Mouse (Mus musculus): ENCODE measurements around the gene Cpne8. TPM values are rescaled to one million over a fixed set of nuclear protein-coding genes. Genes with fewer than 3 reads are reported as not detected.
"Not testable (repeated sequence)": the region's sequence is repeated elsewhere in the genome, so short reads cannot be mapped to it uniquely, and the experiment has no call there.

Gene Cpne8
- polyA plus RNA-seq, 1 experiment from 2014 or later: 5.1 TPM

DNA sequence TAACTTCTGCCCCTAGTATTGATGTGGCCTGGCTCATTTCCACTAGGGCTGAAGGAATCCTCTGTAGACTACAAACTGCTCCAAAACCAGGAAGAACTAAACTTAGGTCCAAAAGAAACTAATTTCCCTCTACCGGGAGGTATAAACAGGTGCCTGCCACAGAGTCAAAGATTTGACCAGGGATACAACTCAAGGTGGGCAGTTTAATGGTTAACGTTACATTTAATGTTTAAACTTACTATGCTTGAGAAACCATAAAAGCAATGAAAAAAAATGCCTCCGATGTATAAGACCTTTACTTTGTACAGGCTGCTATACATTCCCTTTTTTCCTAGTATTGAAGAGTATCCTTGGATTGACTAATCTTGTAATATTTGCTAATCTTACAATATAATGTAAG lies 18.5 kb downstream of the Cpne8 start:
- no peak for DNase-seq (ENCODE audit: low spot score)
- H3K4me1 ChIP-seq: no peaks in the 10 kb centered on the region
- no peaks in the 10 kb centered on the region for H3K27me3 ChIP-seq (ENCODE audit: low read depth, poor library complexity, severe bottlenecking)
- no peak overlapping the region for H3K27ac ChIP-seq (replicated peaks)
- 93% methylated on average over 3 of the region's 3 CpGs for WGBS
- H3K4me3 ChIP-seq: no peak overlapping the region
- H3K36me3 ChIP-seq: no peaks in the 10 kb centered on the region
- no peaks in the 10 kb centered on the region for H3K9me3 ChIP-seq (replicated peaks)

DNA sequence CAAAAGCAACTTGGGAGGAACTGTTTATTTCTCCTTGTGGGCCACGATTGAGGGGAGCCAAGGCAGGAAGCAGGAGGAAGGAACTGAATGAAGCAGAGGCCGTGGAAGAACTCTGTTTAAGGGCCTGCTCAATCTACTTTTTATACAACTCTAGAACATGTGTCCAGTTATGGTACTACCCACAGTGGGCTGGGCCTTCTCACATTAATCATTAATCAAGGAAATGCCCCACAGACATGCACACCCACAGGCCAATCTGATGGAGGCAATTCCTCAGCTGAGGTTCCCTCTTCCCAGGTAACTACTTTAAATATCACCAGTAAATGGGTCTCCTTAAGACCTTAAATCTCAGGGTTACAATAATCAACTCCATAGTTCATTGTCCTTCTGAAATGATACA lies 21.2 kb downstream of the Cpne8 start:
- H3K36me3 ChIP-seq: no peaks in the 10 kb centered on the region
- H3K27me3 ChIP-seq (ENCODE audit: low read depth, poor library complexity, severe bottlenecking): no peaks in the 10 kb centered on the region
- 87% methylated on average over 2 of the region's 2 CpGs for WGBS
- H3K9me3 ChIP-seq (replicated peaks): no peaks in the 10 kb centered on the region
- H3K27ac ChIP-seq (replicated peaks): no peak overlapping the region
- H3K4me3 ChIP-seq: no peak overlapping the region
- no peaks in the 10 kb centered on the region for H3K4me1 ChIP-seq
- DNase-seq (ENCODE audit: low spot score): no peak

DNA sequence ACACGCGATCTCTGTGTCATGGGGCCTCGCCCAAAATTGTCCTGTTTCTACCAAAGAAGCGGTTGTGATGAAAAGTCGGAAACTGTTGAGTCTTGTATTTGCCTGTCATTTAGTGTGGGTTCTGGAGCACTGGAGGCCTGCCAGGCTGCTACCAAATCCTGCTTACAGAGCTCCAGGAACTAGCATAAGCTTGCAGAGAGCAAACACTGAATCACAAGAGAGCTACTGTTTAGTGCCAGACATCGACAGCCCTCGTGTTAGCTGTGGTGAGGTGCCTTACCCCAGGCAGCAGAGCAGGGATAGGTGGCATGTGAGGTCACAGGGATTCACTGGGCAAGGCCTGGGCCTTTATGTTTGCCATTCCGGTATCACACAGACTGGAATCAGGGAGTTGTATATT lies 22.7 kb downstream of the Cpne8 start:
- DNase-seq (ENCODE audit: low spot score): no peak
- Histone ChIP-seq H3K36me3 (no peaks in the 10 kb centered on the region), H3K27ac (replicated peaks) (no peak overlapping the region), H3K9me3 (replicated peaks) (no peaks in the 10 kb centered on the region), H3K27me3 (ENCODE audit: low read depth, poor library complexity, severe bottlenecking) (no peaks in the 10 kb centered on the region), H3K4me1 (no peaks in the 10 kb centered on the region), H3K4me3 (no peak overlapping the region)
- WGBS: 89% methylated on average over 8 of the region's 8 CpGs

DNA sequence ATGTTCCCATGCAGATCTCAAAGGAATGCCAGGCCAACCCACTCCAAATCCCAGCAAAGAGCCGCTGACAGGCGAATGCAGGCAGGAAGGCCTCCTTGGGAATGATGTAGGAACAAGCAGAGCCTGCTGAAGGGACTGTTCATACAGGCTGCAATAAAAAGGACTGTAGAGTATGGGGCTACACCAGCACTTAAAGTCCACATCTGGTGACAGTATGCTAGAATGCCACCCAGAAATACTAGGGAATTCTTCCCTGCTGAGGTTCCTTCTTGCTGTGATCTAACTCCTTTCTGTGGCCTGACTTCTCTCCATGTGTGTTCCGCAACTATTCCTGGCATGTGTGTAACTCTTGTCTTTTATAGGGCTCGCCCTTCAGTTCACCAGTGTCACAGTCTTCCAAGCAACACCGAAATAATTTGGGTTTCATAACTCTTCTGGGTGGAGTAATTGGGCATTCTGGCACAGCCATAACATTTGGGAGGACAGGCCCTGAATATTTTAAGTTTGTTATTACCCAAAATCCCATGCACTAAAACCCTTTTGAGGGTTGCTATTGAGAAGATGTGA lies 32.1 kb downstream of the Cpne8 start:
- DNase-seq (ENCODE audit: low spot score): no peak
- WGBS: 93% methylated on average over 5 of the region's 5 CpGs
- peak overlapping the region; percentile 50 for H3K27ac ChIP-seq (replicated peaks)
- no peak overlapping the region for H3K4me3 ChIP-seq
- peaks cover 4% of the 10 kb centered on the region; the same call in 1 of the 2 replicates for H3K36me3 ChIP-seq
- H3K4me1 ChIP-seq: peaks cover 10% of the 10 kb centered on the region
- H3K27me3 ChIP-seq (ENCODE audit: low read depth, poor library complexity, severe bottlenecking): no peaks in the 10 kb centered on the region
- H3K9me3 ChIP-seq (replicated peaks): no peaks in the 10 kb centered on the region; the same call in 1 of the 2 replicates

DNA sequence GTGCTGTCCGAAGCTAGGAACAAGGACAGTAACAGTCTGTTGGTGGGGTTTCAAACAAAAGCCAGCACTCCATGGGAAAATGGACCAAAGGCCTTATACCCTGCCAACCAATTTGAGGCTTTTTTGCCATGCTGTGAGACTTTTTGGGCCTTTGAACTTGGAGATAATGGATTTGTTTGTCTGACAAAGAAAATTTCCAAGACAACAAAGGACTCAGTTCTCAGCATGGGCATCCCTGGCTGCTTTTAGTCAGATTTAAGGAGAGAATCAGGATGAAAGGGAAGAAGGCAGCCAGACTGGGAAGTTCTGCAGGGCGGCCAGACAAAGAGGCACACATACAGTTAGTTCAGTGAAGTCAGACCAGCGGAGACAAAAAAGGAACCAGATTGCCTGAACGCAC lies 32.9 kb downstream of the Cpne8 start:
- H3K4me3 ChIP-seq: no peak overlapping the region
- H3K9me3 ChIP-seq (replicated peaks): no peaks in the 10 kb centered on the region; the same call in 1 of the 2 replicates
- DNase-seq (ENCODE audit: low spot score): no peak
- H3K36me3 ChIP-seq: peaks cover 4% of the 10 kb centered on the region; the same call in 1 of the 2 replicates
- WGBS: 62% methylated on average over 4 of the region's 4 CpGs
- H3K27me3 ChIP-seq (ENCODE audit: low read depth, poor library complexity, severe bottlenecking): no peaks in the 10 kb centered on the region
- peaks cover 10% of the 10 kb centered on the region for H3K4me1 ChIP-seq
- peak overlapping the region; percentile 50 for H3K27ac ChIP-seq (replicated peaks)

DNA sequence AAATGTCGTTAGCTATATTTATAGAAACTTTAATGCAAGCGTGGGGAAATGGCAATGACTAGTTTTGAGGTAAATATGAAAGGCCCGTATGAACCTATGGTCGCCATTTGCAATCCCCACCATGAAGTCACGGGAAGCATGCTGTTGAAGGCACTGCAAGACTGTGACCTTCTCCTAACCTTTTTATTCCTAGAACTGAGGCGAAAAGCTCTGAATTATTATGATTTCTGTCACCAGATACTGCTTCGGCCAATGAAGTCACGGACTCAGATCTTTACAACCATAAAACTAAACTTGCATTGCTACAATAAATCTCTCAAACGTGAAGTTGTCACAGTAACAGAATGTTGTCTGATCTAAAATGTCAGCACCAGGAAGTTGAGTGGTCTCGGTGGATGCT lies 33.4 kb downstream of the Cpne8 start:
- H3K27ac ChIP-seq (replicated peaks): peak overlapping the region; percentile 50; the same call in 1 of the 2 replicates
- no peaks in the 10 kb centered on the region for H3K27me3 ChIP-seq (ENCODE audit: low read depth, poor library complexity, severe bottlenecking)
- no peaks in the 10 kb centered on the region; the same call in 1 of the 2 replicates for H3K9me3 ChIP-seq (replicated peaks)
- 92% methylated on average over 10 of the region's 10 CpGs for WGBS
- DNase-seq (ENCODE audit: low spot score): no peak
- no peak overlapping the region for H3K4me3 ChIP-seq
- H3K36me3 ChIP-seq: peaks cover 4% of the 10 kb centered on the region; the same call in 1 of the 2 replicates
- peaks cover 10% of the 10 kb centered on the region for H3K4me1 ChIP-seq

DNA sequence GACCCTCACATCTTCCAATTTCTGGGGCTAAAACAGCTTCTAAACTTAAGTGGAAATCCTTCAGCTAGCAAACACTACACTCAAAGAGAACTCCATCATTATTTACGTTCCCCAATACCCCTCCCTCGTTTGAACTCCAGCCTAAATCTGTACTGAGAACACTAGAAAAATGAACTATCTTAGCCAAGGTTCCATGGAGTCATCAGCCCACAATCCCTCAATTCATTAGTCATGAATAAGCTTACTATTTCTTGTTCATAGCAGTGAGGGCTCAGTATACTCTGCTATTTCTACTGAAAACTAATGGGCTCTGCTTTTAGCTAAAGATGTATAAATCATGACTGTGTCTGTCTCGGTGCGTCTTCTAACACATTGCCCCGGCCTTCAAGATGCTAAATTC lies 55.0 kb downstream of the Cpne8 start:
- Histone ChIP-seq H3K27me3 (ENCODE audit: low read depth, poor library complexity, severe bottlenecking) (no peaks in the 10 kb centered on the region), H3K27ac (replicated peaks) (no peak overlapping the region), H3K4me3 (no peak overlapping the region), H3K36me3 (no peaks in the 10 kb centered on the region), H3K4me1 (no peaks in the 10 kb centered on the region), H3K9me3 (replicated peaks) (no peaks in the 10 kb centered on the region)
- 89% methylated on average over 5 of the region's 5 CpGs for WGBS
- DNase-seq (ENCODE audit: low spot score): no peak

DNA sequence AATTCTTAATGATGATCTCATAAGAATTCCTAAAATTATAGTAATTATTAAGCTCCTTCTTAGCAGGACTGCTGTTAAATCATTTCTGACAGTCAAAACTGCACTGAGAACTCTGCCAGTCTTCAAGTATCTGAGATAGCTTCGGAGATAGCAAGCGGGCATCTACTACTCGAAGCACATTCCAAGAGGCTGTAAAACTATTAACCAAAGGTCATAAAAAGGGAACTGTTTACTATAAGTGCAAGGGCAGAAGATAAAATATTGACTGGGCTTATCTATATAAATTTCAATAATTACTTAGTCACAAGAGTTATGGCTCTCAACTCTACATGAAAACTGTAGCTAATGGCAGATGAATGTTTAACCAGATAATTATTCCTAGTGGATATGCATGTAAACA lies 57.2 kb downstream of the Cpne8 start:
- H3K4me3 ChIP-seq: no peak overlapping the region
- no peaks in the 10 kb centered on the region for H3K36me3 ChIP-seq
- no peak overlapping the region for H3K27ac ChIP-seq (replicated peaks)
- 94% methylated on average over 3 of the region's 3 CpGs for WGBS
- H3K4me1 ChIP-seq: no peaks in the 10 kb centered on the region
- DNase-seq (ENCODE audit: low spot score): no peak
- H3K9me3 ChIP-seq (replicated peaks): no peaks in the 10 kb centered on the region
- no peaks in the 10 kb centered on the region for H3K27me3 ChIP-seq (ENCODE audit: low read depth, poor library complexity, severe bottlenecking)

DNA sequence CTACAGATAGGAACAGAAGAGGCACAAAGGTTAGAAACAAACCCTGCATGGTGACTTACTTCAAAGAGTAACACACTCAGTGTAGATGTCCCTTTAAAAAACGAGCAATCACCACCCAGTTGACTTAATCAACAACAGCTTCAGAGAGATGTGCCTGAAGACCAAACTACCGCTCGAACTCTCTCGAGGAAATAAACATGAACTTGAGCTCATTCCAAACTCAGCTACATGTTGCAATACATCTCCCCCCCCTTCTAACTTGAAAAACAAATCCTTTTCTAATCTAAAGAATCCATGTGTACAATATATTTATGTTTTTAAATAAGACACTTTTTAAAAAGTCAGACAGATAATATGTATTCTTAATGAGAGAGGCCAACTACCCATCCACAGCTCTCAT lies 59.5 kb downstream of the Cpne8 start:
- H3K27me3 ChIP-seq (ENCODE audit: low read depth, poor library complexity, severe bottlenecking): no peaks in the 10 kb centered on the region
- H3K36me3 ChIP-seq: no peaks in the 10 kb centered on the region
- 78% methylated on average over 4 of the region's 4 CpGs for WGBS
- no peaks in the 10 kb centered on the region for H3K9me3 ChIP-seq (replicated peaks)
- no peak overlapping the region for H3K27ac ChIP-seq (replicated peaks)
- no peak overlapping the region for H3K4me3 ChIP-seq
- H3K4me1 ChIP-seq: no peaks in the 10 kb centered on the region
- DNase-seq (ENCODE audit: low spot score): no peak

DNA sequence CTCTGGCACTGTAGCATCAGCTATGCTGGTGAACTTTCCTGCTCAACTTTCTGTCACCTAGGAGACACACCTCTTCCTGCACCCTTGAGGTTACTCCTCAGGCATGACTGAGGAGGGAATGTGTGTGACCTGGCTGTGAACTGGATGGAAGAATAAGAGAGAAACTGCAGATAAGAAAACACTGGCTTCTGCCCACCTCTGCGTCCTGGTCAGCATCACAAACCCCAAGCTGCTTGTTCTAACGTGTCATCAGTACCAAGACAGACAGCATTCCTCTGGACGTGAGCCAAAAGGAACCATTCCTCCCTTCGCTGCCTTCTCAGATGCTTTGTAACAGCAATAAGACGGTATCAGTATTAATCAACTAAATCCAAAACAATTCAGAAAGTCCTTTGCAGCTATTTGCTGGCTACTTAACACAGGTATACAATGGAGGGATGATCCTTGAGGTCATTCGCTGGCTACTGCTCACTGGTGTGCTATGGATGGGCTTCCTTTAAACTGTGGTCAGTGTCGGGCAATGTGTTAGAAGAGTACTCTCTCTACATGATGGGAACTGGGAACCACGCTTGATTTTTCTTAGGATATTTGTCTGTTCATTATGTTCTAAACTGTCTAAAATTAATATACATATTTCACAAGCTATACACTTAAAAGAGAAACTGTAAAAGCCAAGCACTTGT lies 63.0 kb downstream of the Cpne8 start:
- DNase-seq (ENCODE audit: low spot score): no peak

DNA sequence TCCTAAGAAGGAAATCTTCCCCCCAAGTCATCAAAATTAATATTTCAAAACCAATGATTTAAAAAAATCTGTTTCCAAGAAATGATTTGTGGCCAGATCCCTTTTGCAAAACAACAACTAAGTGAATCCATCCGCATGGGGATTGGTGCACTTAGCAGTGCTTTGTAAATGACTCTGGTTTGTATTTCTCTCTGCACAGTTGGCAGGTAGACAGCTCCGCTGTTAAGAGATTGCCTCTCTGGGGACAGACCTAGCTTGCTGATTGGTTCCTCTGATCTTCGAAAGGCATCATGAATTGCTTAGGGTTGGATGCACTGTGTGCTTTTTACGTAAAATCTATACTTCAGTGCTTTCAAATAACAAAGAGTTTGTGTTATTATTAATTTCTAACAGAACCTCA lies 68.5 kb downstream of the Cpne8 start:
- DNase-seq (ENCODE audit: low spot score); H3K27ac ChIP-seq (replicated peaks); H3K4me1 ChIP-seq; H3K27me3 ChIP-seq (ENCODE audit: low read depth, poor library complexity, severe bottlenecking); H3K9me3 ChIP-seq (replicated peaks); H3K4me3 ChIP-seq; H3K36me3 ChIP-seq: not testable (repeated sequence)
- WGBS: 89% methylated on average over 4 of the region's 4 CpGs

More for the DNA sequence above, 63.0 kb downstream of the Cpne8 start:
- Histone ChIP-seq H3K9me3 (replicated peaks) (no peaks in the 10 kb centered on the region), H3K27ac (replicated peaks) (no peak overlapping the region), H3K4me3 (no peak overlapping the region), H3K4me1 (no peaks in the 10 kb centered on the region), H3K36me3 (no peaks in the 10 kb centered on the region), H3K27me3 (ENCODE audit: low read depth, poor library complexity, severe bottlenecking) (no peaks in the 10 kb centered on the region)
- WGBS: 84% methylated on average over 8 of the region's 8 CpGs

DNA sequence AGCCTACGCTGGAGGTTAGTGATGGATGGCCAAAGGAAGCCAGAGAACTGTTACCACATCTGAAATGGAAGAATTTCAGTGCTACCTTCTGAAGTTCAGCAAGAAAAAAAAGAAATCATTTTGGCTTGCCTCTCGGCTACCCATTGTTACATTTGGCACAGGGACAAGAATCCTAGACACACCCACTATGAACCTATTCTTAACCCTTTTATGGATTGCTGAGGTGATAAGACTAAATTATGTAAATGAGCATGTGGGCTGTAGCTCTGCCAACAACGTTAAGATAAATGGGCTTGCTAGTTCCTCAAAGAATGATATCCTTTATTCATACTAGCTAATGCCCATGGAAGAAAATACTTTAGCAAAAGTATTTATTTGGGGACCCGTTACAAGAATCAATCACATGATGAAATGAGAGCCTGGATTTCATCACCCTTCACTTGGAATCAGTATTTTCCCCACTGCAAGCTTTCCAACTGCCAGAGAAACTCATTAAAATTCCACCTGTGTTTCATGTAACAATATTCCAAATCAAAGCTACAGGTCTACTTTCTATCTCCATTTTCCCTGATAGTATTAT lies 69.3 kb downstream of the Cpne8 start:
- H3K36me3 ChIP-seq: no peaks in the 10 kb centered on the region
- H3K27ac ChIP-seq (replicated peaks): no peak overlapping the region
- DNase-seq (ENCODE audit: low spot score): no peak
- 76% methylated on average over 4 of the region's 4 CpGs for WGBS
- no peak overlapping the region for H3K4me3 ChIP-seq
- no peaks in the 10 kb centered on the region for H3K9me3 ChIP-seq (replicated peaks)
- H3K27me3 ChIP-seq (ENCODE audit: low read depth, poor library complexity, severe bottlenecking): no peaks in the 10 kb centered on the region
- H3K4me1 ChIP-seq: no peaks in the 10 kb centered on the region

DNA sequence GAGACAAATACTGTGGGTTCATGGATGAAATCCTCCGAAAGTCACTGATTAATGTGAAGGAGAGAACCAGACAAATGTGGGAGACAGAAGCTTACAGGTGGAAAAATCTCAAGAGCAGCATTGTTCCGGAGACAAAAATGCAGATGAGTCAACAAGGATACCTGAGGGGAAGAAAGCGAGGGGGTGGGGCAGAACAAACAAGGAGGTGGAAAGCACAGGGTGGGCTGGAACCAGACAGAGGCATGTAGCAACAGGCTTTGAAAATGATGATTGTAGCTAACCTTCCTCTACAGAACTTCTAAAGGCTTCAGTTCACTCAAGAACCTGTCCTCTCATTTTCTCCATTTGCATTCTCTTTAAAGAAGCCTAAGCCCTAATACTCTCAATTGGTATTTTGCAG lies 70.9 kb downstream of the Cpne8 start:
- DNase-seq (ENCODE audit: low spot score): no peak
- H3K36me3 ChIP-seq: no peaks in the 10 kb centered on the region
- no peaks in the 10 kb centered on the region for H3K27me3 ChIP-seq (ENCODE audit: low read depth, poor library complexity, severe bottlenecking)
- no peaks in the 10 kb centered on the region for H3K9me3 ChIP-seq (replicated peaks)
- H3K27ac ChIP-seq (replicated peaks): no peak overlapping the region
- no peaks in the 10 kb centered on the region for H3K4me1 ChIP-seq
- 74% methylated on average over 3 of the region's 3 CpGs for WGBS
- no peak overlapping the region for H3K4me3 ChIP-seq
